In the genomic region with DNA sequence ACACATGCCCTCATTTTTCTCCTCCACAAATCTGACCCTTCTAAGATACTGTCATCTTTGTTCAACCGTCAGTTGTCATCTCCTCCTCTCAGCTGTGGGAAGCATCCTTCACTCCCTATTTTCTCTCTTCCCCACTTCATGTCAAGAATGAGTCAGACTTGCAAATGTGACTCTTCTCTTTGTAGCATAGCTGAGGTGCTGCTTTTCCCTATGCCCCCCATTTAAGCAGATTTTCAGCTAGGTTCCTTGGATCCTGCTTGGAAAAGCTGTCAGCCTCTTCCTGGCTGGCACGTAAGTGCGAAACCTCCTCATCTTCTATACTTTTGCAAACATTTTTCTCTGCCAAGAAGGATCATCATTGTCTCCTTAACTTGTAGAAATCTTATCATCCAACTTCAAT, we compare ENCODE assay signal across 15 mouse cellular contexts.
A peak's percentile ranks its signal among the peaks of the same experiment; 100 is the strongest.
DNase-seq lines count a peak whose midpoint lies in the region.
"Had no signal": no experiment of that assay in that cellular context is flagged by ENCODE, and none has a peak within 500 bp of the region (broad histone marks: within the 10 kb centered on the region; RNA-seq: fewer than 3 reads in every experiment).

No protein-coding gene starts in this region.

- DNase-seq in frontal cortex, adult 2 months (ENCODE audit: extremely low spot score in 1 of 2, low spot score in 1 of 2), result peak; percentile 62 to 73
- DNase-seq in frontal cortex, postnatal 10 days (ENCODE audit: low spot score in 2 of 2), result no peak
- DNase-seq in left cerebral cortex, adult 18-20 months (ENCODE audit: low spot score in 2 of 2), result peak; percentile 25 to 32
- DNase-seq in left cerebral cortex, postnatal 10 days (ENCODE audit: extremely low spot score in 1 of 2, low spot score in 2 of 2), result no peak
- DNase-seq in brain, adult 2 months (ENCODE audit: low read depth, low spot score), result peak; percentile 89
- peak; percentile 83 for DNase-seq in telencephalon, adult 2 months (ENCODE audit: low read depth, low spot score)
- no peak for DNase-seq in embryo, embryonic 10 days (ENCODE audit: low spot score)
- DNase-seq: adrenal gland, postnatal 10 days; cerebellum, adult 11-12 months; cerebellum, adult 9-10 months; cerebellum, postnatal 25 days; gastrocnemius, adult 2 months; gastrocnemius, postnatal 36 days; heart, adult 11 months; heart, postnatal 36 days had no signal

- intact Hi-C loops in left cerebral cortex, postnatal 10 days (cut with DNase I), result no loop called here

Comparison
In these comparisons a context has a peak if more than half of its experiments do, and no peak if none do; other contexts are left out.
1. DNase-seq: peak in frontal cortex, adult 2 months (2 of 2), left cerebral cortex, adult 18-20 months (2 of 2), brain, adult 2 months (single experiment) and telencephalon, adult 2 months (single experiment); none in frontal cortex, postnatal 10 days (0 of 2), left cerebral cortex, postnatal 10 days (0 of 2) and embryo, embryonic 10 days (single experiment).